Mouse (Mus musculus) NIH3T3 (cell line): Measurements from ENCODE around the gene Zc2hc1b.

Experiments used
- DNase-seq: peaks from one replicate; pipeline ENCODE4 v3.0.0-alpha.2; 2012; ENCODE audit warnings: low read depth

Zc2hc1b gene

DNA sequence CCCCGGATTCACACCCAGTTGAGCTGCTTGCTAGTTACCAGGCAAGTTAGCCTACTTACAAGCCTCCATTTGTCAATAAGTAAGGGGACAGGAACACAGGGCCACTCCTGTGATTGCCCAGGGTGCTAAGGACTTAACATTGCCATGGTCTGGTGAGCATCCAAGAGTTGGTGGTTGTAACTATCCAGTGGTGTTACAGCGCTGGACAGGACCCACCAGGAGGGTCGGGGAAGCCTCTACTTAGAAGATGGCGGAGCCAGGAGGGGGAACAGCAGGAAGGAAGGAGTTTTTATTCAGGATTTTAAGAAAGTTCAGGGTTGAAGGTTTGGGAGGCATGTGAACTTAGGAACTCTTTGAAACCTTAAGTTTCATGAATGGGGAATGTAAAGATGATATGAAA is 64.2 kb downstream of the Zc2hc1b start:
- no peak for DNase-seq

DNA sequence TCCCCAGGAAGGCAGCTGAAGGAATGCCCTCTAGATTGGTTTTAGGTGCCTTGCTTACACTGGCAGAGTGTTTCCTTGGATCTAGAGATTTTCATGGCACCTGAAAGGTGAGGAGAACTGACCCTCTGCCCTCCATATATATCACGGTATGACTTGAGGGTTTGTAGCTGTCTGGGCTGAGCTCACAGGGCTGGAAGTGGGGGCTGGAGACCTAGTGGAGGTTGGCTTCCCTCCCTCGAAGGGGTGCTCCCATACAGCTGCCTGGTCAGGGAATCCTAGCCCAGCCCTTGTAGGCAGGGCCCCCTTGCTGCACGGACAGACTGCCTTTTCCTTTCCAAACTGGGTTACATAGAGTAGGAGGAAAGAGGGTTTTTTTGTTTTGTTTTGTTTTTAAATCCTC is 65.0 kb downstream of the Zc2hc1b start:
- no peak for DNase-seq

- DNase-seq = no peak
Observed at GRCm38 (mm10) chr10:13109781-13110180, 68.0 kb downstream of the Zc2hc1b start.

DNA sequence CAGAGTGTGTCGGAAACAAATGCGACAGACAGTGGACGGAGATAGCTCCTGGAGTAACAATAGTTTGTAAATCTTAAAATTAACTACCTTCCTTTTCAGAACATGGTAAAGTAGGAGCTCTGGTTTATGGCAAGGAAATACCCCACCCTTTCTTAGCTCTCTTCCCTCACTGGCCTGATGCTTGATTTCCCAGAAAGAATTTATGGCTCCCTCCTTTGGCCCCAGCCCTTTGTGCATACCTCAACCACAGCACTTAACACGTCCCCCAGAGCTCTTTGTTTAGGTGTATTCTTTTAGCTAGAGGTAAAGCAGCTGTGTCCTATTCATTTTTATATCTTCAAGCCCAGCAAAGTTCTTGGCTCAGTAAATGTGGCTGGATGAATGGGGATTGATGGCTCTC is 69.0 kb downstream of the Zc2hc1b start:
- no peak for DNase-seq

- peak; percentile 21 for DNase-seq
Observed at GRCm38 (mm10) chr10:13108021-13108548, 69.7 kb downstream of the Zc2hc1b start.

- no peak for DNase-seq
Observed at GRCm38 (mm10) chr10:13106909-13107624, 70.8 kb downstream of the Zc2hc1b start.

GRCm38 (mm10) chr10:13103838-13104237 is 74.0 kb downstream of the Zc2hc1b start:
- DNase-seq = no peak

DNA sequence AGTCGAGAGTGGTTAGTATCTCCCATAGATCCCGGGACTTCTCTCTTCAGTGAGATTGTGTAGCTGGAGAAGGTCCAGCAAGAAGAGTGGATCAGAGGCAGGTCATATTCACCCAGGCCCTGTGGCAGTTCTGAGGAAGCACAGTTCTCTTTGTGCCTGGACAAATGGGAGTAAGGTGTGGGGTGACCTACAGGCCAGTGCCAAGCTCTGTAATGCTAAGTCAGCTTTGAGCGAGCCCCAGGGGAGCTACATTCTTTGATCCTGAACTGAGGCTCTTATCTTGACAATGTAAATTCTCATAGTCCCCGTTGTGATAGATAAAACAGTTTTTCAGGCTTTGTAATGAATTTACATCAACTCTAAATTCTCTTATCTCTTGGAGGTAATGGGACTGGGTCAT is 75.5 kb downstream of the Zc2hc1b start:
- DNase-seq = no peak

GRCm38 (mm10) chr10:13100061-13100648 is 77.7 kb downstream of the Zc2hc1b start:
- DNase-seq = no peak
